Mouse (Mus musculus): ENCODE measurements around the gene Prelid1. TPM values are rescaled to one million over a fixed set of nuclear protein-coding genes. Genes with fewer than 3 reads are reported as not detected.

Gene Prelid1
- polyA plus RNA-seq, 1 experiment from 2014 or later, result 328 TPM

DNA sequence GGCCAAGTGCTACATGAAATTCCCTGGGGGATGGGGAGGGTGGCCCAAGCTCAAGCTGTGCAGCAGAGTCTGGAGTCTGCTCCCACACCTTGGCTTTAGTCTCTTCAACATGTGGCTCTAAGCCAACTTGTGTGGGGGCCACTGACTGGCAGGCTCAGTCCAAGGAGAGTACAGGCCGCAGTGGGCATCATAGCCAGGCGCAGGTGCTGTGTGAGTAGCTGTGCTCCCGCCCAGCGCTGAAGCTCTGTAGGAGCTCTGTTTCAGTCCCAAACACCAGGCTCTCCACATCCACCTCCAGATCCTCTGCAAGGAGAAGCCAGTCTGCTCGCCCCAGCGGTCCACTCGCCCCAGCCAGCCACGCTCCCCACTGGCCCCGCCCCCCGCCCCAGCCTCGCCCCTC lies 5.3 kb downstream of the Prelid1 start:
- Histone ChIP-seq H3K4me3 (replicated peaks) (no peak overlapping the region), H3K4me1 (peaks cover 58% of the 10 kb centered on the region), H3K27ac (no peak overlapping the region), H3K9me3 (no peaks in the 10 kb centered on the region), H3K36me3 (replicated peaks) (peaks cover 37% of the 10 kb centered on the region), H3K9ac (no peak overlapping the region), H3K4me2 (no peak overlapping the region), H3K27me3 (no peaks in the 10 kb centered on the region)
- WGBS, result 80% methylated on average over 11 of the region's 11 CpGs
- ATAC-seq (ENCODE audit: low FRiP score), result no peak

DNA sequence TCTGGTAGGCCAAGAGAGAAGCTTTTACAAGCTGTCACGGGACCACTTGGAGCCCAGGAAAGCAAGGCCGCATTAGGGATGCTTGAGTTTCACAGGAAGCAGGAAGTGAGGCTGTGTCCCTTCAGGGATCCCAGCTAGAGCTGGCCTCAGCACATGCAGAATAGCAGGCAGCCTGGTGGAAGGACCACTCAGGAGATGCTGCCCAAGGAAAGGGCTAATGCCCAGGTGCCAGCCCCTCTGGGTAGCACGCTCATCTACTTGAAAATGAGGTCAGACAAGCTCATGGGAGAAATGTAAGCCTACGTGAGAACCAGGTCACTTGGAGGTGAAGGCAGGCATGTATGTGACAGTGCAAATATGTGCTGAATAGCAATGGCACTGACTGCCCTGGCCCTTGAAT lies 6.9 kb downstream of the Prelid1 start:
- Histone ChIP-seq H3K27ac (peak overlapping the region; percentile 56; the same call in 1 of the 2 replicates), H3K9ac (no peak overlapping the region), H3K27me3 (no peaks in the 10 kb centered on the region), H3K4me2 (peak overlapping the region; percentile 82; the same call in 1 of the 2 replicates), H3K4me1 (peaks cover 55% of the 10 kb centered on the region), H3K36me3 (replicated peaks) (peaks cover 37% of the 10 kb centered on the region), H3K4me3 (replicated peaks) (no peak overlapping the region), H3K9me3 (no peaks in the 10 kb centered on the region)
- no peak for ATAC-seq (ENCODE audit: low FRiP score)
- 75% methylated on average over 4 of the region's 4 CpGs for WGBS

DNA sequence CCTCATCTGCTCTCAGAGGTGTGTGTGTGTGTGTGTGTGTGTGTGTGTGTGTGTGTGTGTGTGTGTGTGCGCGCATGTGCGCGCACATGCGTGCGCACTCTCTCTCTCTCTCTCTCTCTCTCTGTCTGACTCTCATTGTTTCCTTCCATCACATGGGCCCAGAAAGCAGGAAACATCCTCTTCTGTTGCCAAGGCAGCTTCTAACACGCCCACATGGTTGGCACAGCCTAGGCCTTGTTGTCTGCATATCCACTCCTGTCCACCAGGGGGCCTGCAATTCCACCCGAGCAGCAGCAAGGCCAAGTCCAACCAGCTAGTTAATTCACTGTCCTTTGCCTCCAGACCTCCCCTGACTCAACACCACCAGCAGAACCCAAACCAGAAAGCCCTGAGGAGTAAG lies 7.3 kb downstream of the Prelid1 start:
- H3K36me3 ChIP-seq (replicated peaks), result peaks cover 37% of the 10 kb centered on the region
- peaks cover 52% of the 10 kb centered on the region for H3K4me1 ChIP-seq
- H3K9ac ChIP-seq, result no peak overlapping the region
- peak overlapping the region; percentile 56; the same call in 1 of the 2 replicates for H3K27ac ChIP-seq
- 36% methylated on average over 8 of the region's 8 CpGs for WGBS
- H3K27me3 ChIP-seq, result no peaks in the 10 kb centered on the region
- no peaks in the 10 kb centered on the region for H3K9me3 ChIP-seq
- H3K4me2 ChIP-seq, result peak overlapping the region; percentile 82
- peak; percentile 20; the same call in 1 of the 2 replicates for ATAC-seq (ENCODE audit: low FRiP score)
- H3K4me3 ChIP-seq (replicated peaks), result peak overlapping the region; percentile 74

DNA sequence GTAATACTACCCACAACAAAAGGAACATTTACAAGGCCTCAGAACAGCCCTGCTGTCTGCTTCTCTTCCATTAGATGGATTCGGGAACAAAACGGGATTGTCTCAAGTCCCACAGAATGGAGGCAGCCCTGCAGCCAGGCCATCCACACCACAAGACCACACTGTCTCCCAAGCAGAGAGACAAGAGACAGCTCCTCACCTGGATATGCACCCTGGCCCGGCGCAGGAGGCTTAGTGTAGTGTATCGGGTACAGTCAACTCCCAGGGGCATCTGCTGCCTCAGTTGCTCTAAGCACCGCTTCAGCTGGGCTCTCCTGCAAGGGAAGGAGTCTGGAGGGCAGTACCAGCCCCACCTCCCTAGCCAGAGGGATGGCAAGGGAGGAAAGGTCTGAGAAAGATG lies 7.9 kb downstream of the Prelid1 start:
- 0 out of 2 replicates have a peak overlapping the region, but pooled peaks have one; percentile 56 for H3K27ac ChIP-seq
- H3K9ac ChIP-seq, result peak overlapping the region; percentile 66
- H3K4me1 ChIP-seq, result peaks cover 47% of the 10 kb centered on the region
- peaks cover 37% of the 10 kb centered on the region for H3K36me3 ChIP-seq (replicated peaks)
- peak overlapping the region; percentile 74 for H3K4me3 ChIP-seq (replicated peaks)
- no peaks in the 10 kb centered on the region for H3K27me3 ChIP-seq
- WGBS, result 87% methylated on average over 6 of the region's 6 CpGs
- peak overlapping the region; percentile 82 for H3K4me2 ChIP-seq
- ATAC-seq (ENCODE audit: low FRiP score), result no peak
- no peaks in the 10 kb centered on the region for H3K9me3 ChIP-seq

DNA sequence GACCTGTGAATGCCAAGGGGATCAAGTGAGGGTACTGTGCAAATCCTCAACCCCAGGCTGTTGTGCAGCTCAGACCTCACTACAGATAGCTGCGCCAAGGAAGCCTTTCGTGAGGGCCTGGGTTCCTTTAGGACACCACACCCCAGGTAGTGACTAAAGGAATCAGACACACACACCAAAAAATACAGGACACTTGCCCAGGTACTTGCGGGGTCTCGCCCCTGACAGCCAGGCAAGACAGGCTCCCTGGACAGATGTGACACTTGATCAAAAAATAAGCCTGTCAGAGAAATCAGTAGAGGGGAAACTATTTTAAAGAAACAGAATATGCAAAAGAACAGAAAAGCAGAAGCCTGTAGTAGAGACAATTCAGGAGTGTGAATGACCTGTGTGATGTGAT lies 8.3 kb downstream of the Prelid1 start:
- H3K4me3 ChIP-seq (replicated peaks), result peak overlapping the region; percentile 74
- peaks cover 33% of the 10 kb centered on the region for H3K36me3 ChIP-seq (replicated peaks)
- no peaks in the 10 kb centered on the region for H3K27me3 ChIP-seq
- H3K27ac ChIP-seq, result no peak overlapping the region
- H3K4me1 ChIP-seq, result peaks cover 42% of the 10 kb centered on the region
- 85% methylated on average over 4 of the region's 4 CpGs for WGBS
- H3K9me3 ChIP-seq, result no peaks in the 10 kb centered on the region
- no peak for ATAC-seq (ENCODE audit: low FRiP score)
- H3K9ac ChIP-seq, result peak overlapping the region; percentile 66
- peak overlapping the region; percentile 82 for H3K4me2 ChIP-seq

DNA sequence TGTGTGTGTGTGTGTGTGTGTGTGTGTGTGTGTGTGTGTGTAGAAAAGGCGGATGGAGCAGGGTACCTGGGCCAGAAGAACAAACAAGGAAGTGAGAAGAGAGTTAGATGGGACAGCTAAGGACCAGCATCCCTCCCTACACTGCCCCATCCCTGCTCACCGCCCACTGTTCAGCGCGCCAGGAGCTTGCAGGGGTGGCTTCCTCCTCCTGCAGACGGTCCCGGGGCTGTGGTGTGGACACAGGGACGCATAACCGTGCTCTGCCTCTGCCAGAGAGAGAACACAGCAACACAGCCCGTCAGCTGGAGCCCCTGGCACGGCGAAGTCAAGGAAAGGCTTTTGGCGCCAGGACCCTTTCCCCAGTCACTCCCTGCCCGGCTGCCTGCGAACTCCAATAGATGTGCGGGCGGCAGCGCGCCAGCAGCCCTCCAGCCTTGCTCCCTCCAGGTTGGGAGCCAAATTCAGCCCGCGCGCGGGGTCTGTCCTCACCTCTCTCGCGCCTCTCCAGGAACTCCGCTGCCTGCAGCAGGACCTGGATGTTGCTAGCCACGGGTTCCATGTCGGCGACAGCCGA lies 8.9 kb downstream of the Prelid1 start:
- peak; percentile 31; the same call in 1 of the 2 replicates for ATAC-seq (ENCODE audit: low FRiP score)
- Histone ChIP-seq H3K4me2 (peak overlapping the region; percentile 82), H3K27ac (peak overlapping the region; percentile 97), H3K4me3 (replicated peaks) (peak overlapping the region; percentile 74), H3K9me3 (no peaks in the 10 kb centered on the region), H3K4me1 (peaks cover 38% of the 10 kb centered on the region), H3K36me3 (replicated peaks) (peaks cover 27% of the 10 kb centered on the region), H3K27me3 (no peaks in the 10 kb centered on the region), H3K9ac (peak overlapping the region; percentile 66)
- WGBS, result under 1% methylated on average over 28 of the region's 29 CpGs

DNA sequence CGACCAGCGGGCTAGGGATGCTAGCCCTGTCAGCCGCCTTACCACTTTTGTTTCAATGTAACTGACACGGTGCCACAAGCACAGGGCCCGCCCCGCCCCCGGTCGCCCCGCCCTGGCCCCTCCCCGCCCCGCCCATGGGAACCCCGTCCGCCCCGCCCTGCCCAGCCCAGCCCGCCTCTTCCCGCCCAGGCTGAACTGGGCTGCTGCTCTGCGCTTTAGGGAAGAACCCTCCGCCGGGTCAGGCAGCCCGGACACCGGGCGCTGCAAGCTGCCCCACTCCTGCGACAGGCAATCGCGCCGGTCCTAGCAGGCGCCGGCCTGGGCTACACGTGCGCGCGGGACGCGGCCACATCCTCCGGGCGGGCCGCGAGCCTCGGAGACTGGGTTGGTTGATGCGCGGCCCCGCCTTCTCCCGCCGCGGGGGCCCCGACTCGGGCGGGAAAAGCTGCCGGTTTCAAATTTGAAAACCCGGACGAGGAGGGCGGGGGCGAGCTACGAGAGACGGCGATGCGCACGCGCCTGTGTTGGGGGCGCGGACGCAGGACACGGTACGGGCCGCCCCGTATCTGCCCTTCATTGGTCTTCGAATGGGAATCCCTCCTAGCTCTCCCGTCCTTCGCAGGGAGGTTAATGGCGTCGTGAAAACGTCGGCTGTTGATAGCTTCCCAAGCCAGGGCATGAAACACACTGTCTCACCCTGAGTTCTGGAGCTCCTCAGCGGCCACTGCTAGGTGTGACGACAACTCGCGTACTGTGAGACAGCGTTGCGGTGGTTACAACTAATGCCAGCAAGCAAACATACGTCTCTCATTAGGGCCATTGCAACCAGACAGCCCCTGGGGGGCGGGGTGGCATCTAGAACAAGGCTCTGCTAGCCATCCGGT lies 9.6 kb downstream of the Prelid1 start, which contains the start of gene Mxd3:
Gene Mxd3 (minus strand): TSS at position 141 of the 884 bp plus-strand sequence.
- H3K9ac ChIP-seq, result peak within 1 kb of the TSS; percentile 66
- H3K27me3 ChIP-seq, result no peaks in the 10 kb centered on the region
- H3K4me1 ChIP-seq, result peaks cover 38% of the 10 kb centered on the region
- peak within 1 kb of the TSS; percentile 97 for H3K27ac ChIP-seq
- H3K36me3 ChIP-seq (replicated peaks), result peaks cover 22% of the 10 kb centered on the region
- peak; percentile 86 for ATAC-seq (ENCODE audit: low FRiP score)
- peak within 1 kb of the TSS; percentile 82 for H3K4me2 ChIP-seq
- peak within 1 kb of the TSS; percentile 74 for H3K4me3 ChIP-seq (replicated peaks)
- H3K9me3 ChIP-seq, result no peaks in the 10 kb centered on the region
- WGBS, result under 1% methylated on average over 76 of the region's 82 CpGs

DNA sequence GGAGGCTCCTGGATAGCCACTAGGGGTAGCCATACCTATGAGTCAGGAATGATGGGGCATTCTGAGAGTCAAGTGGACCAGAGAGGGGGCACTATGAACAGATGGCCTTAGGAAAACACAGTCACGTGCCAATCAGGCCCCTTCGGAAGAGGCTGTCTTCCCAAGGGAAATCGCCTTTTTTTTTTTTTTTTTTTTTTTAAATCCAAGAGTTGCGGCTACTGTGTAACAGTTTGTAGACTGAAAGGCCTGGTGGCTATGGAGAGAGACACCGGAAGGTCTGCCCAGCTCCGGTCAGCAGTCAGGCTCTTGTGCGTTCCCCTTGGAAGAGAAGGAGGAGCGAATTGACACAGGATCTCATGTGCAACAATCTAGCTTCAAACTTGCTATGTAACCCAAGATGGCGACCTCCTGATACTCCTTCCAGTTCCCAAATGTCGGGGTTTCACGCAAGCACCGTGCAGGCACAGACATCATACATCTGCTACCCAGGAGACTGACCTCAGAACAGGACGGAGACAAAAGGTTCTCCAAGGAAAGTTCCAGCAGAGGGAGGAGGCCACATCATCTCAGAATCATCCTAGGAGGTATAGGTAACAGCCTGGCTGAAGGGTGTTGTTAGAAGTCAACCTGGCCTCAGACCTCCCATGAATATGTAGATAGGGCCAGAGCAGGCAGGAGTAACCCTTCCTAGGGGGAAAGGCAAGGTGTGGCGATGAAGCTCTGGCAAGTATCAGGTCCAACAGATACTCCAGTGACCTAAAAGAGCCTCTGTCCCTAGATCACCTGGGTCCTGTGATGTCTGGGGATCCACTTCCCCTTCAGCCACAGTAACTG lies 10.5 kb downstream of the Prelid1 start:
- Histone ChIP-seq H3K27me3 (no peaks in the 10 kb centered on the region), H3K4me1 (peaks cover 38% of the 10 kb centered on the region), H3K27ac (peak overlapping the region; percentile 97), H3K9me3 (no peaks in the 10 kb centered on the region), H3K4me2 (peak overlapping the region; percentile 82), H3K4me3 (replicated peaks) (peak overlapping the region; percentile 74), H3K36me3 (replicated peaks) (peaks cover 13% of the 10 kb centered on the region), H3K9ac (peak overlapping the region; percentile 66)
- no peak for ATAC-seq (ENCODE audit: low FRiP score)
- 53% methylated on average over 14 of the region's 14 CpGs for WGBS

DNA sequence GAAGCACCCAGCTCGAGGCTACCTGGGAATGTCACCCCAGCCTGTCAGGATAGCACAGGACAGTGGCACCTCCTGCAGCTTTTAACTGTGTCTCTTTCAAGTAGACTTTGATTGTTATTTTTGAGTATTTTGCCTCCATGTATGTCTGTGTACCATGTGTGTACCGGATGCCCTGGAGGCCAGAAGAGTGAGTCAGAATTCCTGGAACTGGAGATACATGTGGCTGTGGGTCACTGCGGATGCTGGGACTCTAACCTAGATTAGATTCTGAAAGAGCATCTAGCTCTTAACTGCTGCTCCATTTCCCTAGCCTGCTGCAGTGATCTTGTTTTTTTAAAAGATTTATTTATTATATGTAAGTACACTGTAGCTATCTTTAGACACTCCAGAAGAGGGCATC lies 12.0 kb downstream of the Prelid1 start:
- no peaks in the 10 kb centered on the region for H3K27me3 ChIP-seq
- no peak for ATAC-seq (ENCODE audit: low FRiP score)
- H3K27ac ChIP-seq, result no peak overlapping the region
- peaks cover 33% of the 10 kb centered on the region for H3K4me1 ChIP-seq
- no peak overlapping the region for H3K9ac ChIP-seq
- H3K4me3 ChIP-seq (replicated peaks), result no peak overlapping the region
- 0 out of 2 replicates have a peak, but pooled peaks cover under 1% of the 10 kb centered on the region for H3K36me3 ChIP-seq (replicated peaks)
- WGBS, result 95% methylated on average over 3 of the region's 3 CpGs
- H3K4me2 ChIP-seq, result no peak overlapping the region
- no peaks in the 10 kb centered on the region for H3K9me3 ChIP-seq

DNA sequence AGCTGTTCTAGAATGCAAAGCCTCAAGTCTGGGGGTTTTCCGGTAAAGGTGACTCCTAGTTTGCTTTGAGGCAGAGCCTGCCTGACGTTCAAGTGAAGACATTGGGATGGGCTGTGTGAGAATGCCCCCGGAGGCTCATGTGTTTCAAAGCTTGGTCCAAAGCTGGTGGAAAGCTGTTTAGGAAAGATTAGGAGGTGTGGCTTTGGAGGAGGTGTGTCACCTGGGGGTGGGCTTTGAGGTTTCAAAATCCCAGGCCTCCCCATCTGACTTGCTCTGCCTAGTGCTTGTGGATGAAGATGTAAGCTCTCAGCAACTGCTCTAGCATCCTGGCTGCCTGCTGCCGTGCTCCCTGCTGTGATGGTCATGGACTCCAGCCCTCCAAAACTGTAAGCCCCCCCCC lies 15.4 kb downstream of the Prelid1 start:
- Histone ChIP-seq H3K4me1 (peaks cover 6% of the 10 kb centered on the region), H3K9ac (no peak overlapping the region), H3K27ac (no peak overlapping the region), H3K36me3 (replicated peaks) (no peaks in the 10 kb centered on the region), H3K4me3 (replicated peaks) (no peak overlapping the region), H3K9me3 (no peaks in the 10 kb centered on the region), H3K27me3 (no peaks in the 10 kb centered on the region), H3K4me2 (no peak overlapping the region)
- ATAC-seq (ENCODE audit: low FRiP score), result no peak
- WGBS, result 85% methylated on average over 4 of the region's 4 CpGs

DNA sequence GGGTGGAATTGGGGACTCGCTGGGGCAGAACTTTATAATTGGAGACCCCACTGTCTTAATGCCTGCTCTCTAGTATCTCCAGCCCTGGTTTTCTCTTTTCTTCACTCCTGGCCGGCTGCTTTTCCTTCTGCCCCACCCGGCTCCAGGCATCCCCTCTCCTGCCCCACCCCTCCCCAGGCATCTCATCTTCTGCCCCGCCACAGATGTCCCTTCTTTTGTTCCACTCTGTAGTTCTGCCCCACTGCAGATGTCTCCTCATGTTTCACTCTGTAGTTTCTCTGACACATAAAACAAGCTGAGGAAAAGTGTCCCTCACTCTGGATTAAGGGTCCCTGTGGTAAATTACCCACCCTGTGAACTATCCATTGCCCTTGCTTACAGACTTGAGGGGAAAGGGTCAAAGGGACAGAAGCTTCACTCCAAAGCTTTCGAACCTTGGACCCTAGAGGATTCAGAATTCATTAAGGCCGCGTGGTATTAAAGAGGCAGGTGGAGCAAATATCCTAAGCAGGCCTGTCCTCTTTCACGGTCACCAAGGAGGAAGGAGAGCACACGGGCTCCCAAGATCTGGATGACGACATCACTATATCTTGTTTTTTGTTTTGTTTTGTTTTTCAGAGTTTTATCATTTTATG lies 17.2 kb downstream of the Prelid1 start:
- no peak for ATAC-seq (ENCODE audit: low FRiP score)
- H3K9ac ChIP-seq, result no peak overlapping the region
- WGBS, result 69% methylated on average over 10 of the region's 10 CpGs
- H3K36me3 ChIP-seq (replicated peaks), result no peaks in the 10 kb centered on the region
- no peaks in the 10 kb centered on the region for H3K4me1 ChIP-seq
- H3K4me2 ChIP-seq, result no peak overlapping the region
- H3K9me3 ChIP-seq, result no peaks in the 10 kb centered on the region
- H3K4me3 ChIP-seq (replicated peaks), result no peak overlapping the region
- no peak overlapping the region for H3K27ac ChIP-seq
- H3K27me3 ChIP-seq, result no peaks in the 10 kb centered on the region

All from forebrain, embryonic 12.5 days (tissue).